ENCODE assay signal across 12 mouse cellular contexts in genomic region chr8:10300797-10301196, GRCm38 (mm10).
DNase-seq lines count a peak whose midpoint lies in the region; ATAC-seq and TF ChIP-seq lines count a peak whose summit lies in the region.
"Had no signal": no experiment of that assay in that cellular context is flagged by ENCODE, and none has a peak within 500 bp of the region (broad histone marks: within the 10 kb centered on the region; RNA-seq: fewer than 3 reads in every experiment).

No protein-coding gene starts in this region.

- peak; percentile 35 for TF ChIP-seq RAD21 in CH12.LX (IDR thresholded peaks at IDR 0.05; ENCODE audit: low read depth, low read length)

- H3K27me3 ChIP-seq in forebrain, embryonic 14.5 days (replicated peaks; ENCODE audit: control insufficient read depth, insufficient read depth, low read length): no peaks in the 10 kb centered on the region
- no peaks in the 10 kb centered on the region for H3K27me3 ChIP-seq in forebrain, embryonic 12.5 days
- no peaks in the 10 kb centered on the region for H3K27me3 ChIP-seq in limb, embryonic 14.5 days (ENCODE audit: control insufficient read depth, insufficient read depth, low read length)
- no peaks in the 10 kb centered on the region for H3K27me3 ChIP-seq in limb, embryonic 10.5 days (ENCODE audit: low read depth, poor library complexity, severe bottlenecking)
- H3K27me3 ChIP-seq in CH12.LX (replicated peaks): peaks cover 2% of the 10 kb centered on the region
- H3K27me3 ChIP-seq: hindbrain, embryonic 15.5 days; lung, embryonic 15.5 days had no signal

- no peaks in the 10 kb centered on the region for H3K79me2 ChIP-seq in CH12.LX (replicated peaks; ENCODE audit: control insufficient read depth, extremely low read depth, insufficient read depth, poor library complexity, severe bottlenecking)

- no peak overlapping the region for H3K4me2 ChIP-seq in forebrain, embryonic 14.5 days (ENCODE audit: low read length)
- H3K4me2 ChIP-seq in forebrain, embryonic 12.5 days: no peak overlapping the region
- no peak overlapping the region for H3K4me2 ChIP-seq in limb, embryonic 14.5 days (replicated peaks; ENCODE audit: low read depth, low read length, severe bottlenecking)
- H3K4me2 ChIP-seq in CH12.LX (ENCODE audit: insufficient read depth, low read depth, poor library complexity, severe bottlenecking): no peak overlapping the region
- H3K4me2 ChIP-seq: hindbrain, embryonic 15.5 days; lung, embryonic 15.5 days had no signal

- no peaks in the 10 kb centered on the region for H3K4me1 ChIP-seq in forebrain, embryonic 14.5 days (ENCODE audit: control insufficient read depth, insufficient read depth, low read length)
- no peaks in the 10 kb centered on the region; the same call in 1 of the 2 replicates for H3K4me1 ChIP-seq in forebrain, embryonic 12.5 days
- no peaks in the 10 kb centered on the region for H3K4me1 ChIP-seq in limb, embryonic 14.5 days (ENCODE audit: control insufficient read depth, insufficient read depth, low read length)
- H3K4me1 ChIP-seq in limb, embryonic 10.5 days: no peaks in the 10 kb centered on the region
- H3K4me1 ChIP-seq in CH12.LX (ENCODE audit: control insufficient read depth in 1 of 2, insufficient read depth in 2 of 2): peaks cover 0 to 10% of the 10 kb centered on the region in 2 experiments; a peak in 2 of 4 replicates
- no peaks in the 10 kb centered on the region for H3K4me1 ChIP-seq in cortical plate, adult 2 months (ENCODE audit: control insufficient read depth, insufficient read depth, low read length)
- H3K4me1 ChIP-seq: lung, embryonic 15.5 days had no signal

- H3K36me3 ChIP-seq in forebrain, embryonic 14.5 days (ENCODE audit: control insufficient read depth, insufficient read depth, low read length): no peaks in the 10 kb centered on the region
- H3K36me3 ChIP-seq in forebrain, embryonic 12.5 days (replicated peaks): no peaks in the 10 kb centered on the region
- H3K36me3 ChIP-seq in limb, embryonic 14.5 days (ENCODE audit: control insufficient read depth, insufficient read depth, low read length): no peaks in the 10 kb centered on the region
- H3K36me3 ChIP-seq in limb, embryonic 10.5 days: no peaks in the 10 kb centered on the region
- H3K36me3 ChIP-seq in CH12.LX (replicated peaks in 1 of 2; ENCODE audit: control insufficient read depth in 1 of 2, insufficient read depth in 1 of 2, low read length in 1 of 2): no peaks in the 10 kb centered on the region
- H3K36me3 ChIP-seq: hindbrain, embryonic 15.5 days; lung, embryonic 15.5 days had no signal

- no peaks in the 10 kb centered on the region for H3K9me3 ChIP-seq in forebrain, embryonic 14.5 days (replicated peaks; ENCODE audit: control insufficient read depth, low read length)
- H3K9me3 ChIP-seq in forebrain, embryonic 12.5 days: no peaks in the 10 kb centered on the region
- H3K9me3 ChIP-seq in limb, embryonic 14.5 days (ENCODE audit: control insufficient read depth, low read length): no peaks in the 10 kb centered on the region
- H3K9me3 ChIP-seq in limb, embryonic 10.5 days (replicated peaks): no peaks in the 10 kb centered on the region
- no peaks in the 10 kb centered on the region for H3K9me3 ChIP-seq in CH12.LX (replicated peaks; ENCODE audit: low read length)
- H3K9me3 ChIP-seq: hindbrain, embryonic 15.5 days; lung, embryonic 15.5 days had no signal

- no peak for ATAC-seq in forebrain, embryonic 14.5 days
- no peak for ATAC-seq in forebrain, embryonic 12.5 days (ENCODE audit: low FRiP score)
- no peak for ATAC-seq in limb, embryonic 14.5 days (ENCODE audit: low FRiP score, low read depth)

- no peak overlapping the region for H3K4me3 ChIP-seq in forebrain, embryonic 14.5 days (ENCODE audit: low read depth, low read length)
- no peak overlapping the region for H3K4me3 ChIP-seq in forebrain, embryonic 12.5 days (replicated peaks)
- no peak overlapping the region for H3K4me3 ChIP-seq in limb, embryonic 14.5 days (replicated peaks; ENCODE audit: low read length)
- H3K4me3 ChIP-seq in limb, embryonic 10.5 days: no peak overlapping the region
- no peak overlapping the region for H3K4me3 ChIP-seq in CH12.LX (replicated peaks in 1 of 3; ENCODE audit: low read depth in 2 of 3, low read length in 2 of 3, poor library complexity in 1 of 3)
- H3K4me3 ChIP-seq in cortical plate, adult 2 months (ENCODE audit: insufficient read depth, low read length): no peak overlapping the region
- H3K4me3 ChIP-seq: hindbrain, embryonic 15.5 days; lung, embryonic 15.5 days; myocyte had no signal

- TF ChIP-seq POLR2A in limb, embryonic 14.5 days (IDR thresholded peaks at IDR 0.05; ENCODE audit: borderline replicate concordance, extremely low read depth, insufficient read depth, insufficient read length): no peak
- TF ChIP-seq POLR2A in CH12.LX (IDR thresholded peaks at IDR 0.05; ENCODE audit: low read depth, low read length): no peak
- no peak for TF ChIP-seq POLR2A in cortical plate, adult 2 months (IDR thresholded peaks at IDR 0.05; ENCODE audit: extremely low read depth, insufficient read depth, low read length)

- in situ Hi-C loops in CH12.LX (cut with MboI; ENCODE audit: low pct_ligation_motif_present, low pct_unique_long_range_greater_than_20kb, low sequenced_read_pairs): loop anchor here (25.0 kb wide), 1 partner anchor 313 kb away; the partner anchor contains the start of genes Abhd13 and Lig4

- peak; percentile 39 for DNase-seq in forebrain, embryonic 14.5 days (ENCODE audit: low spot score)
- DNase-seq in limb, embryonic 14.5 days (ENCODE audit: low spot score): peak; percentile 13
- no peak for DNase-seq in limb, embryonic 10.5 days (ENCODE audit: low spot score)
- peak; percentile 24 for DNase-seq in CH12.LX (ENCODE audit: extremely low read depth)
- no peak for DNase-seq in neural tube, embryonic 10.5 days (ENCODE audit: extremely low spot score, low spot score)
- no peak for DNase-seq in ovary, adult 18-20 months (ENCODE audit: low spot score)
- DNase-seq: gastrocnemius, postnatal 36 days had no signal

- no peak overlapping the region for H3K27ac ChIP-seq in forebrain, embryonic 14.5 days (ENCODE audit: low read depth, low read length)
- no peak overlapping the region for H3K27ac ChIP-seq in forebrain, embryonic 12.5 days
- H3K27ac ChIP-seq in limb, embryonic 14.5 days (replicated peaks; ENCODE audit: low read depth, low read length): no peak overlapping the region
- no peak overlapping the region for H3K27ac ChIP-seq in limb, embryonic 10.5 days
- no peak overlapping the region for H3K27ac ChIP-seq in CH12.LX (ENCODE audit: insufficient read depth, low read depth)
- H3K27ac ChIP-seq in cortical plate, adult 2 months (ENCODE audit: insufficient read depth, low read length): no peak overlapping the region
- H3K27ac ChIP-seq: hindbrain, embryonic 15.5 days; lung, embryonic 15.5 days had no signal

- 55% methylated on average over 3 of the region's 3 CpGs for WGBS in forebrain, embryonic 14.5 days
- WGBS in forebrain, embryonic 12.5 days: 49% methylated on average over 3 of the region's 3 CpGs
- 59% methylated on average over 3 of the region's 3 CpGs for WGBS in limb, embryonic 14.5 days
- 58% methylated on average over 3 of the region's 3 CpGs for WGBS in limb, embryonic 10.5 days

- TF ChIP-seq CTCF in CH12.LX (conservative IDR thresholded peaks at IDR 0.05 in 1 of 2, IDR thresholded peaks at IDR 0.05 in 1 of 2; ENCODE audit: low read depth in 2 of 2, low read length in 2 of 2): peak in 1 of 2 experiments; percentile 64; a peak in 2 of 4 replicates
- TF ChIP-seq CTCF in cortical plate, adult 2 months (IDR thresholded peaks at IDR 0.05; ENCODE audit: extremely low read depth, insufficient read depth, low read length): 0 out of 2 replicates have a peak, but pooled peaks have one; percentile 21

- H3K9ac ChIP-seq in forebrain, embryonic 14.5 days (ENCODE audit: low read length): no peak overlapping the region
- no peak overlapping the region for H3K9ac ChIP-seq in forebrain, embryonic 12.5 days
- H3K9ac ChIP-seq in limb, embryonic 14.5 days (ENCODE audit: low read depth, low read length, severe bottlenecking): no peak overlapping the region
- H3K9ac ChIP-seq in CH12.LX (ENCODE audit: insufficient read depth, low read depth): no peak overlapping the region
- H3K9ac ChIP-seq: hindbrain, embryonic 15.5 days; lung, embryonic 15.5 days had no signal

- no peak for TF ChIP-seq EP300 in CH12.LX (IDR thresholded peaks at IDR 0.05; ENCODE audit: low read length)

- dilution Hi-C loops in CH12.LX (cut with MboI; ENCODE audit: extremely low pct_ligation_motif_present, extremely low pct_unique_long_range_greater_than_20kb, low sequenced_read_pairs): no loop called here

TF ChIP-seq in CH12.LX, 34 proteins besides CTCF, POLR2A, EP300 and RAD21:
- TF ChIP-seq MAZ (IDR thresholded peaks at IDR 0.05; ENCODE audit: low read depth, low read length): no peak
- TF ChIP-seq SMC3 (IDR thresholded peaks at IDR 0.05; ENCODE audit: low read depth, low read length): peak; percentile 63

Comparison
In these comparisons a context has a peak if more than half of its experiments do, and no peak if none do; other contexts are left out.
1. DNase-seq: peak in forebrain, embryonic 14.5 days (single experiment), limb, embryonic 14.5 days (single experiment) and CH12.LX (single experiment); none in limb, embryonic 10.5 days (single experiment), neural tube, embryonic 10.5 days (single experiment) and ovary, adult 18-20 months (single experiment).